Mouse (Mus musculus) C2C12 (cell line): ENCODE data around the gene Sorl1. TPM values are rescaled to one million over a fixed set of nuclear protein-coding genes. Genes with fewer than 3 reads are reported as not detected.

Experiments
- H3K27me3 ChIP-seq: one replicate; pipeline ENCODE4 v1.6.1; 2011; ENCODE audit not compliant: control insufficient read depth, insufficient read depth, insufficient read length
- H3K36me3 ChIP-seq: one replicate; pipeline ENCODE4 v1.6.1; 2011; ENCODE audit not compliant: control insufficient read depth, insufficient read depth
- H3K4me3 ChIP-seq: one replicate; pipeline ENCODE4 v1.5.1; 2011; ENCODE audit warnings: mild to moderate bottlenecking, control low read depth; ENCODE audit not compliant: poor library complexity, insufficient read depth, severe bottlenecking
- H3K79me2 ChIP-seq: one replicate; pipeline ENCODE4 v1.6.1; 2011; ENCODE audit not compliant: control insufficient read depth, insufficient read depth
- H3K79me3 ChIP-seq: one replicate; pipeline ENCODE4 v1.6.1; 2011; ENCODE audit warnings: low read depth, control low read depth
- H3ac ChIP-seq: one replicate; pipeline ENCODE3; 2011; ENCODE audit warnings: low read depth; ENCODE audit not compliant: control insufficient read depth, insufficient read length
- CEBPB ChIP-seq: IDR thresholded peaks from one replicate; pipeline ENCODE4 v1.6.1; 2011; ENCODE audit warnings: low read depth, mild to moderate bottlenecking, control low read depth, moderate library complexity
- CTCF ChIP-seq: IDR thresholded peaks from one replicate; pipeline ENCODE4 v1.5.1; 2011; ENCODE audit not compliant: control insufficient read depth, insufficient read depth, insufficient read length
- FOSL1 ChIP-seq: IDR thresholded peaks from one replicate; pipeline ENCODE4 v1.8.0; 2011; ENCODE audit warnings: mild to moderate bottlenecking, low read length; ENCODE audit not compliant: poor library complexity, insufficient read depth, severe bottlenecking
- MAX ChIP-seq: IDR thresholded peaks from one replicate; pipeline ENCODE4 v1.6.1; 2011; ENCODE audit warnings: mild to moderate bottlenecking, control low read depth
- MYOD1 ChIP-seq: IDR thresholded peaks from one replicate; pipeline ENCODE4 v1.6.1; 2011; ENCODE audit warnings: low read depth; ENCODE audit not compliant: control insufficient read depth, insufficient read length
- MYOG ChIP-seq: IDR thresholded peaks from one replicate; pipeline ENCODE4 v1.6.1; 2011; ENCODE audit not compliant: control insufficient read depth, insufficient read length; ENCODE audit errors: extremely low read depth
- USF1 ChIP-seq: IDR thresholded peaks from one replicate; pipeline ENCODE4 v1.6.1; 2011; ENCODE audit warnings: low read depth, mild to moderate bottlenecking, control low read depth, moderate library complexity
- polyA plus RNA-seq: library from polyadenylated mRNA; unstranded; fragments of >200 nt; fragmentation: generic; extraction: Trizol; gene quantifications from one replicate; pipeline ENCODE4 v1.2.1, GENCODE M21; 2012; ENCODE audit warnings: missing spikeins

Sorl1 gene
- polyA plus RNA-seq, 1 experiment: 0.02 TPM

DNA sequence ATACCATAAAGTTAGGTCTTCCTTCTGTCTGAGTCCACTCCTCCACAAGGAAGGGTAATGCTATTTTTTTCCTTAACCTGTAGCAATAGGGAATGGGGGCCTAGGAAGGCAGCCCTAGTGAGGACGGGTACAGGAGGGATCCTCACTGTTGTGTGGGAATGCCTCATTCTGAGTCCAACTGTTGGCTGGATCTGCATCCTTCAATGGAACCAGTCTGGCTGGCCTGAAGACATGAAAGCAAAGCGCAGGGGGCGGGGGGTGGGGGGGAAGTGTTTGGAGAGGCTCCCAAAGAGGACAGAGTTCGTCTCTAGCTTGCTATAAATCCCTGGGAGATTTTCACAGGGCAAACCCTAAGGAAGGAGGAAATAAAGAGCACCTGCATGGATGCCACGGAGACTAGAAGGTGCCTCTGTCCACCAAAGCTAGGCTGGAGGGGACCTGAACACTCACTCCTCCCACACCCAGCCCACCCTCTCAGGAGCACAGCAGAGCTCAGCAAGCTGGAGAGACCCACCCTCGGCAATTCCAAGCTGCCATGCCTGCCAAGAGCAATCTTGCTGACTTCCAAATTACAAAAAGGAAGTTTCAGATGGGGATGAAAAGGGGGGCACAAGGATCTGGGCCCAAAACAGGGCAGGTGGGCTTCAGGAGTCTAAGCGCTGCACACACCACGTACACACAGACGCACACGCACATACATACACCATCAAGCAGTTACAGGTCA is 2.3 kb downstream of the Sorl1 start:
- no peak overlapping the region for H3K4me3 ChIP-seq
- no peaks in the 10 kb centered on the region for H3K79me2 ChIP-seq
- H3ac ChIP-seq: no peak overlapping the region
- peaks cover 44% of the 10 kb centered on the region for H3K27me3 ChIP-seq
- TF ChIP-seq MAX: no peak
- no peak for TF ChIP-seq CEBPB
- TF ChIP-seq CTCF: no peak
- no peak for TF ChIP-seq FOSL1
- TF ChIP-seq MYOG: no peak
- TF ChIP-seq USF1: no peak
- no peaks in the 10 kb centered on the region for H3K79me3 ChIP-seq
- H3K36me3 ChIP-seq: no peaks in the 10 kb centered on the region

DNA sequence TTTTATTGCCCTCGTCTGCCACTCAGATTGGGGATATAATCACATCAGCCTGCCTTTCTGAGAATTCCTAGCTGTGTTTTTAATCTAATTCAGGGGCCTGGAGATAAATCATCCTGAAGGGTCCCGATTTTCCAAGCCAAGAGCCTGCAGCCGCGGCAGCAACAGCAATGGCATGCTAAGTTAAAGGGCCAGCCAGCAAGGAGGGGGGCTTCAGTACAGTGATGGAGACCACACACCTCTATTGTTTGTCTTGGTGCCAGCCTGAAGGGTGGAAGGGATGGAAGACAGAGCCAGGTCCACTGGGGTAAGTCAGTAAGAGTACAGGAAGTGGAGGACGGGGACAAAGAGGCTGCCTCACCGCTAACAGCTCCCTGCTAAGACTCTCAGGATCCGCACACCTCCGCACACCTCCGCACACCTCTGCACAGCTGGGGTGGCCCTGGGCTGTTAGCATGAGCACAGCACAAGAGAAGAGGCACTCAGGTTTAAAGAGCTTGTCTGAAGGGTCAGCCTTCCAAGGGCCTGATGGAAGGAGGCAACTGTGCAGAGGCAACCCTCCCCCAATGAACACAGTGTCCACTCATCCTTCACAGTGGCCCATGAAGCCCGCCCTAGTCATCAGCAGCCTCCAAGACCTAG is 7.6 kb downstream of the Sorl1 start:
- H3ac ChIP-seq: no peak overlapping the region
- H3K79me2 ChIP-seq: no peaks in the 10 kb centered on the region
- H3K27me3 ChIP-seq: peaks cover 3% of the 10 kb centered on the region
- H3K36me3 ChIP-seq: no peaks in the 10 kb centered on the region
- no peak overlapping the region for H3K4me3 ChIP-seq
- no peaks in the 10 kb centered on the region for H3K79me3 ChIP-seq
- TF ChIP-seq MYOG (no peak), FOSL1 (no peak), MAX (no peak), USF1 (no peak), MYOD1 (no peak), CEBPB (no peak)

DNA sequence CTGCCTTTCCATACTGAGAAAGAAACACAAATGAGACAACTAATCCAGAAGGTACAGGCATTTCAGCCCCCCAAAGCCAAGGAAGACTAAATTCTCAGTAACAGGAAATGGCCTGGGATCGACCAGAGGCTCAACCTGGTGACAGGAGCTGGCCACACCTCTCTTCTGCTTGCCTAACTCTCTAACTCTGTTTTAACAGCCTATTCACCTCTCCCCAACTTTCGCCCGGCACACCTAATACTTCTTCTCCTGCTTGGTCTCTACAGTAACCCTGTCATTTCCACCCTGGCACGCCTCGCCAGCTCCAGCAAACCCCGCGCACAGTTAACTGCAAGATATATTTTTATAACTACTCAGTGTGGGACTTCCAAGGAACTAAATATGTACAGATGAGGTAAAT is 9.0 kb downstream of the Sorl1 start:
- no peaks in the 10 kb centered on the region for H3K36me3 ChIP-seq
- no peak overlapping the region for H3K4me3 ChIP-seq
- no peaks in the 10 kb centered on the region for H3K79me2 ChIP-seq
- H3K79me3 ChIP-seq: no peaks in the 10 kb centered on the region
- TF ChIP-seq MYOD1: no peak
- no peak for TF ChIP-seq MAX
- TF ChIP-seq MYOG: no peak
- no peak for TF ChIP-seq USF1
- TF ChIP-seq CEBPB: no peak
- no peak for TF ChIP-seq FOSL1
- no peak for TF ChIP-seq CTCF
- H3ac ChIP-seq: no peak overlapping the region
- peaks cover 3% of the 10 kb centered on the region for H3K27me3 ChIP-seq

DNA sequence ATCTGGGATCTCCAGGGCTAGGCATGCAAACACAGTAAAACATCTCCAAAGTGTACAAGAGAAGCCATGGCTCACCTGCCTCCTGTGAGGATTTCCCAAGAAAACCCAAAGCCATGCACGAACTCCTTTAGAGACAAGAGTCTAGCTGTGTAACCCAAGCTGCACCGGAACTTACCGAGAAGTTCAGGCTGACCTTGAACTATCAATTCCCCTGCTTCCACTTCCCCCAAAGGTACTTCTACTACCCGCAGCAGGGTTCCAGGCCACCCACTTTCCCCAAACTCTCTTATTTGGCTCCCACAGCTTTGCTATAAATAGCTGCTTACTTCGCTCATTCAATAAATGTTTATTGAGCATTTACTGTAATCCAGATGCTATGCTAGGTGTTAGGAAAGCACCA is 10.8 kb downstream of the Sorl1 start:
- H3ac ChIP-seq: no peak overlapping the region
- H3K36me3 ChIP-seq: no peaks in the 10 kb centered on the region
- no peak for TF ChIP-seq MYOD1
- no peak for TF ChIP-seq USF1
- no peak for TF ChIP-seq MAX
- TF ChIP-seq CTCF: no peak
- no peak for TF ChIP-seq FOSL1
- no peak for TF ChIP-seq MYOG
- TF ChIP-seq CEBPB: no peak
- H3K79me3 ChIP-seq: no peaks in the 10 kb centered on the region
- no peak overlapping the region for H3K4me3 ChIP-seq
- no peaks in the 10 kb centered on the region for H3K79me2 ChIP-seq
- H3K27me3 ChIP-seq: peaks cover 3% of the 10 kb centered on the region

DNA sequence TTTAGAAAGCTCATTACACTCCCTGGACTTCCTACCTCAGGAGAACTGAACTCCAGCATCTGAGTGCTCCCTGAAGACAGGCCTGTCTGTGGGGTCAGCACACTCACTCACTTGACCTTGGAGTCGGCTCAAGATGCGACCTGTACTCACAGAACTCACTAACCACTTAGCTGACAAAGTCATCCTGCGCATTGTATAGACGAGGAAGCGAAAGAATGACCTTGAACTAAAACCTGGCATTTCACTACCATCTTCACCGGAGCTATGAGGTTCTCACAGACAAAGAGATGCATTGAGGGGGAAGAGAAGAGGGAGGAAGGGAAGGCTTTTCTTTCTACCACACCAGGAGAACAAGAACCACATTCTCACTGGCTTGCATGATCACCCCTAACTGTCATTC is 11.4 kb downstream of the Sorl1 start:
- H3K79me2 ChIP-seq: no peaks in the 10 kb centered on the region
- H3K79me3 ChIP-seq: no peaks in the 10 kb centered on the region
- H3K4me3 ChIP-seq: no peak overlapping the region
- H3K36me3 ChIP-seq: no peaks in the 10 kb centered on the region
- H3ac ChIP-seq: no peak overlapping the region
- TF ChIP-seq MAX: no peak
- no peak for TF ChIP-seq MYOG
- no peak for TF ChIP-seq CEBPB
- TF ChIP-seq CTCF: no peak
- TF ChIP-seq FOSL1: no peak
- TF ChIP-seq MYOD1: no peak
- TF ChIP-seq USF1: no peak
- H3K27me3 ChIP-seq: peaks cover 3% of the 10 kb centered on the region

DNA sequence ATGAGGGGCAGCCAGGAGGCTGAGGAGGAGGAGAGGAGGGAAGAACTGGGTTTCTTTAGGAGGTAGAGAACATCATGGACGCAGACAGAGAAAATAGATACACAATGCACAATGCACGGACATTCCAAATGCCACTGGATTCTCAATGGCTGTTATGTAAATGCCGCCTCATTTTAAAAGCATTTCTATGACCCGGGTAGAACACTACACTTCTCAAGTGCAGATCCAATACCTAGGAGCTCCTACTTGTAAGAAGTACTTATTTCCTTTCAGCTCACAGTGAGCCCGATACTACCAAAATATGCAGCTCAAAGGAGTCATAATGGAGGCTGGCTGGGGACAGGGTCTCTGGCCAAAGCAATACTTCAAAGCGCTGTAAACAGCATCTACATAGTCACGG is 12.8 kb downstream of the Sorl1 start:
- Histone ChIP-seq H3K4me3 (no peak overlapping the region), H3K79me2 (no peaks in the 10 kb centered on the region), H3K27me3 (no peaks in the 10 kb centered on the region)

More for the DNA sequence above, 12.8 kb downstream of the Sorl1 start:
- no peaks in the 10 kb centered on the region for H3K79me3 ChIP-seq
- H3K36me3 ChIP-seq: no peaks in the 10 kb centered on the region
- no peak overlapping the region for H3ac ChIP-seq
- TF ChIP-seq MAX: no peak
- TF ChIP-seq USF1: no peak
- TF ChIP-seq MYOD1: no peak
- TF ChIP-seq FOSL1: no peak
- TF ChIP-seq MYOG: no peak
- no peak for TF ChIP-seq CEBPB
- no peak for TF ChIP-seq CTCF
